Mouse (Mus musculus) G1E (cell line): ENCODE data around the gene Gm5767. TPM values are rescaled to one million over a fixed set of nuclear protein-coding genes. Genes with fewer than 3 reads are reported as not detected.

Experiments used
- ATAC-seq: 2 replicates; pipeline ENCODE4 v1.8.0; 2016; ENCODE audit warnings: mild to moderate bottlenecking; ENCODE audit not compliant: insufficient number of reproducible peaks, poor library complexity, low FRiP score, severe bottlenecking; ENCODE audit errors: extremely low read depth
- DNase-seq: peaks from one replicate; pipeline ENCODE4 v3.0.0; 2012; ENCODE audit warnings: low spot score
- H3K27me3 ChIP-seq: 2 replicates; pipeline ENCODE4 v1.6.1; 2012; ENCODE audit warnings: mild to moderate bottlenecking, low read length, inconsistent platforms; ENCODE audit not compliant: insufficient read depth
- H3K36me3 ChIP-seq: replicated peaks from 2 replicates; pipeline ENCODE3; 2012; ENCODE audit warnings: mild to moderate bottlenecking, inconsistent platforms
- H3K4me1 ChIP-seq: 2 replicates; pipeline ENCODE4 v1.6.1; 2012; ENCODE audit warnings: low read depth, low read length, inconsistent platforms, mixed read lengths; ENCODE audit not compliant: insufficient read depth
- H3K4me3 ChIP-seq: 2 replicates; pipeline ENCODE4 v1.5.1; 2012; ENCODE audit warnings: low read depth, mild to moderate bottlenecking, inconsistent platforms, low read length, moderate library complexity, mixed read lengths
- H3K9me3 ChIP-seq: replicated peaks from 2 replicates; pipeline ENCODE4 v1.6.1; 2012; ENCODE audit warnings: inconsistent platforms
- CTCF ChIP-seq: IDR thresholded peaks from 2 replicates; pipeline ENCODE4 v1.5.1; 2012; ENCODE audit warnings: low read depth, low read length, inconsistent platforms, mixed read lengths
- GATA1 ChIP-seq: IDR thresholded peaks from 2 replicates; pipeline ENCODE4 v1.6.1; 2012; ENCODE audit warnings: borderline replicate concordance, low read length, inconsistent platforms, mixed read lengths
- GATA2 ChIP-seq: IDR thresholded peaks from 2 replicates; pipeline ENCODE4 v1.6.1; 2012; ENCODE audit warnings: low read depth, low read length, inconsistent platforms, borderline replicate concordance
- POLR2AphosphoS5 ChIP-seq: IDR thresholded peaks from 2 replicates; pipeline ENCODE4 v1.6.1; 2012; ENCODE audit warnings: low read depth, low read length, inconsistent platforms; ENCODE audit not compliant: insufficient replicate concordance
- TAL1 ChIP-seq: conservative IDR thresholded peaks from 2 replicates; pipeline ENCODE4 v1.6.1; 2012; ENCODE audit warnings: low read depth, low read length, inconsistent platforms, mixed read lengths
- polyA plus RNA-seq: library from polyadenylated mRNA; stranded (reverse); fragments of >175 nt; gene quantifications from 2 replicates; pipeline ENCODE4 v1.2.3, GENCODE M21; 2012
- total RNA-seq, 2 experiments: library from RNA; stranded (forward) in 1 of 2; stranded (reverse) in 1 of 2; fragments of 200-1000 nt in 1 of 2; fragments of >200 nt in 1 of 2; fragmentation: Nextera tagmentation in 1 of 2; gene quantifications; 2 replicates each; pipeline ENCODE4 v1.2.3; 2014 to 2017

The Gm5767 gene
- total and polyA plus RNA-seq, 3 experiments: not detected

DNA sequence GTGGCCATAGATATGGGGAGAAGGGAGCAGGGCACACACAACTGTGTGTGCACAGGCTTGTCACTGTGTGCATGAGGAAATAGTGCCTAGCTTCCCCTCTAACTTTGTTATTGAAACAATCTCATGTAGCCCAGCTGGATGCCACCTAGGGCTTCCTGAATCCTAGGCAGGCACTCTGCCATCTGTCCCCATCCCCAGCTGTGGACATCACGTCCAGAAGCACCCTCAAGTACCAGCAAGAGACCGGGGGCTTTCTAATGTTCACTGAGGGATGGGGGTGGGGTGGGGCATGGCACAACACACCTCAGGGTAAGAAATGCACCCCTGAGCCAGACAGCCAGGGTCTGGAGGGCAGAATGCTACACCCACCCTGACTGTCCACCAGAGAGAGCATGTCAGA, 12.2 kb upstream of the Gm5767 start:
- Histone ChIP-seq H3K36me3 (peaks cover 62% of the 10 kb centered on the region), H3K9me3 (no peaks in the 10 kb centered on the region), H3K27me3 (no peaks in the 10 kb centered on the region), H3K4me3 (no peak overlapping the region), H3K4me1 (peaks cover 68% of the 10 kb centered on the region)
- no peak for DNase-seq
- ATAC-seq: no peak
- no peak for TF ChIP-seq GATA2
- TF ChIP-seq GATA1: no peak

DNA sequence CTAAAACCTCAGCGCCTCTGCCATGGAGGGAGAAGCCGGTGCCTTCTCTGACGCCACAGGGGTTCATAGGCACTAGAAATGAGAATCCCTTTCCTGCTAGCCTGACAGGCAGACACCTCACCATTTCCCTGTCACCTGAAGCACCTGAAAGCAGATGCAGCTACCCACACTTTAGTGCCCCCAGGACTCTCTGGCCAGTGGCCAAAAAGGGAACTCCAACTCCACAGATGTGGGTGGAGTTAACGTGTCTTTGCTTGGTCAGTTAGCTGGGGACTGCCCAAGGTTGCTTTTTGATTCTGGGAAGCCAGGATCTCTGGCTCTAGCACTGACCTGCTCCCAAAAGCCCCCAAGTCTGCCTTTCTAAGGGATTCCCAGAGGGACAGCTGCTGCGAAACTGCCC, 11.1 kb upstream of the Gm5767 start:
- ATAC-seq: no peak
- TF ChIP-seq GATA2: no peak
- TF ChIP-seq TAL1: no peak
- TF ChIP-seq POLR2AphosphoS5: no peak
- TF ChIP-seq GATA1: no peak
- no peak for TF ChIP-seq CTCF
- Histone ChIP-seq H3K4me3 (no peak overlapping the region), H3K9me3 (no peaks in the 10 kb centered on the region), H3K36me3 (peaks cover 52% of the 10 kb centered on the region), H3K27me3 (peaks cover 3% of the 10 kb centered on the region; the same call in 1 of the 2 replicates), H3K4me1 (peaks cover 75% of the 10 kb centered on the region)
- no peak for DNase-seq

DNA sequence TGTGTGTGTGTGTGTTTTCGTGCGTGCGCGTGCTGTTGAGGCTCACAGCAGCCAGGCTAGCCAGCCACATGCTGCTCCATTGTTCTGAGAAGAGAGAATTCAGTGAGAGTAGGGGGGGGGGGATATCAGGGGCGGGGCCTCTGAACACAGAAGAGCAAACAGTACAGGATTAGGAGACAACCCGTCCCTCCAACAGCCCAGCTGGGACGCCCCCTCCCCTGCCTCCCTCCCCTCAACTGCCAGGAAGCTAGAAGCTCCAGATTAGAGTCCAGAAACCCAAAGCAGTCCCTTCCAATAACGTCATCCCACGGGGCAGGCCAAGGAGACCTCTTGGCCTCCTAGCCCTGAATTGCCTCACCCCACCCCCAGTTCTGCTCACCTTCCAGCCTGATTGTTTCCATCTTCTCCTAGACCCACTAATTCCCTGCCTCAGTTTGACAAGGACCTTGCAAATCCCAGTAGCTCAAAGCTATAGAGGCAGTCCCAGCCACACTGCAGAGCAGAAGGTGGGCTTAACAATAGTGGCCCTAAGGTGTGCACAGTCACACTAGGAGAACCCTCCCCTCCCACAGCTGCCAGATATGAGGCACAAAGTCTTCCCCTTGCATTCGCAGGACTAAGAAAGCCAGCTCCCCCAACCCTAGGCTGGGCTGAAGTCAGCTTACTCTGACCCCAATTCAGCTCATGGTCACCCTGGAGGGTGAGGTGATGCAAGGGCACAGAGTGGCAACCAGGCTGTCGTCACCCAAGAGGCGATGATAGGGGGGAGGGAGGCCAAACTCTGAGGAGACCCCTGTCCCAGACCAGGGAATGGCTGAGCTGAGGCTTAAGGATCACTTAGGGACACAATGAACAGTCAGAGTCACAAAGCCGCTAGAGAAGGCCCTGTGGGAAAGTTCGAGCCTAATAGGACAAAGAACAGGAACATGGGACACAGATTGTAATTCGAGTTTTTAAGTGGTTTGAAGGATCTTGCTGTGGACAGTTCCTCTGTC, 10.2 kb upstream of the Gm5767 start:
- Histone ChIP-seq H3K4me1 (peaks cover 75% of the 10 kb centered on the region), H3K36me3 (peaks cover 46% of the 10 kb centered on the region), H3K27me3 (peaks cover 3% of the 10 kb centered on the region; the same call in 1 of the 2 replicates), H3K9me3 (no peaks in the 10 kb centered on the region), H3K4me3 (no peak overlapping the region; the same call in 1 of the 2 replicates)
- ATAC-seq (no peak), DNase-seq (no peak)
- no peak for TF ChIP-seq GATA2
- TF ChIP-seq POLR2AphosphoS5: no peak
- no peak for TF ChIP-seq TAL1
- TF ChIP-seq GATA1: no peak
- TF ChIP-seq CTCF: no peak

DNA sequence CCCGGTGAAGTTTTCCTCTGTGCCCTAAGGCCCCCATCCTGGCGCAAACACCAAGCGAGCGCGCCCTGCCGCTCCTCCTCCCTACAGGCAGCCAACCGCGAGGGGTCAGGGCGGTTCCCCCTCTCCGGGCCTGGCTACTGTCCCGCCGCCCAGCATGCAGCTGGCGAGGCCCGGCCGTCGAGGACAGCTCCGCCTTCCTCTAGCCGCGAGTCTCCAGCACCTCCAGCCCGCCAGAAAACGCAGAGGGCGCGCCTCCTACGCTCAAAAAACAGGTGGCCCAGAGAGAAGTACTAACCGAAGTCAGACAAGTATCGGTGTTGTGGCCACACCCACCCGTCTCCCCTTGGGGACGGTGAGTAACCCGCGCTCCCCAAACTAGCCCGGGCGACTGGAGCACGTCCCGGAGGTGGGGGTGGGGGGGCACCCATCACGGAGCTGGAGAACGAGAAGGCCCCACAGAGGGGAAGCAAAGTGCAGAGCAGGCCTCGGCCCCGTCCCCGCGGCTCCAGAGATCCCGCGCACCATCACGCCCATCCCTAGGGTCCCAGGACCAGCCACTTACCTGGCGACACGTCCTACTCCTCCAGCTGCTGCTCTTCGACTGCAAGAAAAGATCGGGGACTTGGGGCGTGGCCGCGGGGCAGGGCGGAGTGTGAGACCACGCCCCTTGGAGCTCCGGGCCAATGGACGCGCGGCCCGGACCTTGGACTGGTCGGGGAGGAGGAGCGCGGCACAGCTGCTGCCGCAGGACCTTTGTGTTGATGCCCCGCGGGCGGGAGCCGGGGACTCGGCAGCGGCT, 8.8 kb upstream of the Gm5767 start, which contains the start of gene Carhsp1:
Gene Carhsp1, minus strand, starts transcription at position 605 of the 799 bp plus-strand sequence.
- H3K9me3 ChIP-seq: no peaks in the 10 kb centered on the region
- H3K27me3 ChIP-seq: peaks cover 6% of the 10 kb centered on the region; the same call in 1 of the 2 replicates
- H3K36me3 ChIP-seq: peaks cover 34% of the 10 kb centered on the region
- TF ChIP-seq TAL1 (no peak), POLR2AphosphoS5 (no peak), GATA1 (no peak), GATA2 (no peak), CTCF (no peak)
- peaks cover 77% of the 10 kb centered on the region for H3K4me1 ChIP-seq
- peak; percentile 74 for ATAC-seq
- DNase-seq: peak; percentile 97
- H3K4me3 ChIP-seq: peak within 1 kb of the TSS; percentile 74

DNA sequence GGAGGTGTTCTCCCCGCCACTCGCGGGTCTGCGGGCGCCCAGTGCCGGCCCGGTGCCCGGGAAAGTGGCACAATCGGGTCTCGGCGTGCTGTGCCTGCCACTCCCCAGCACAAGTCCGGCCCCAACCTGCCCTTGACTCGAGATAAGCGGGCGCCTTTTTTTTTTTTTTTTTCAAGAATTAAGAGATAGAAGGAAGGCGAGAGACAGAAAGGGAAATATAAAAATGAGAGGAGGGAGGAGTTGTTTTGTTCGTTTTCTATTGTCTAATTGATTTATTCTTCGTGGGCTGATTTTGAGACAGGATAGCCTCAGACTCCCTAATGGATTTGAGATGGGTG, 8.3 kb upstream of the Gm5767 start:
- Histone ChIP-seq H3K4me1 (peaks cover 73% of the 10 kb centered on the region), H3K27me3 (peaks cover 6% of the 10 kb centered on the region; the same call in 1 of the 2 replicates), H3K4me3 (peak overlapping the region; percentile 74), H3K9me3 (no peaks in the 10 kb centered on the region), H3K36me3 (peaks cover 30% of the 10 kb centered on the region)
- TF ChIP-seq CTCF (no peak), TAL1 (no peak), GATA2 (no peak), POLR2AphosphoS5 (no peak), GATA1 (no peak)
- DNase-seq (no peak), ATAC-seq (no peak)

DNA sequence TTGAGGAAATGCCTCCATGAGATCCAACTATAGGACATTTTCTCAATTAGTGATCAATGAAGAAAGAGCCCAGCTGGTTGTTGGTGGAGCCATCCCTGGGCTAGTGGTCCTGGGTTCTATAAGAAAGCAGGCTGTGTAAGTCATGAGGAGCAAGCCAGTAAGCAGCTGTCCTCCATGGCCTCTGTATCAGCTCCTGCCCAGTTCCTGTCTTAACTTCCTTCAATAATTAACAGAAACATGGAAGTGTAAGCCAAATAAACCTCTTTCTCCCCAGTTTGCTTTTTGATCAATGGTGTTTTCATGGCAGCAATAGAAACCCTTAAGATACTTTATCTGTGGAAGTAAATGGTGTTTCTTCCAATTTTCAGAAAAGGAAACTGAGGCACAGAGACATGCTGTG, 7.8 kb upstream of the Gm5767 start:
- H3K4me1 ChIP-seq: peaks cover 68% of the 10 kb centered on the region
- H3K4me3 ChIP-seq: no peak overlapping the region
- no peaks in the 10 kb centered on the region for H3K9me3 ChIP-seq
- peaks cover 25% of the 10 kb centered on the region for H3K36me3 ChIP-seq
- H3K27me3 ChIP-seq: peaks cover 6% of the 10 kb centered on the region; the same call in 1 of the 2 replicates
- no peak for TF ChIP-seq GATA2
- TF ChIP-seq GATA1: no peak
- no peak for TF ChIP-seq TAL1
- TF ChIP-seq POLR2AphosphoS5: no peak
- no peak for TF ChIP-seq CTCF
- DNase-seq: no peak
- ATAC-seq: no peak
